ENCODE assay signal across 9 mouse cellular contexts in genomic region chr1:73826243-73826930, GRCm38 (mm10).
DNase-seq lines count a peak whose midpoint lies in the region; ATAC-seq and TF ChIP-seq lines count a peak whose summit lies in the region.
"Had no signal": no experiment of that assay in that cellular context is flagged by ENCODE, and none has a peak within 500 bp of the region (broad histone marks: within the 10 kb centered on the region; RNA-seq: fewer than 3 reads in every experiment).

No protein-coding gene starts in this region.

- no peak for TF ChIP-seq POLR2A in liver, adult 2 months (IDR thresholded peaks at IDR 0.05; ENCODE audit: extremely low read depth, insufficient read depth, low read length)

- peak overlapping the region; percentile 22; the same call in 1 of the 2 replicates for H3K4me3 ChIP-seq in heart, embryonic 13.5 days
- H3K4me3 ChIP-seq in kidney, postnatal 0 days (replicated peaks; ENCODE audit: low read depth, low read length): no peak overlapping the region
- H3K4me3 ChIP-seq in liver, adult 2 months (ENCODE audit: insufficient read depth, low read depth, low read length): no peak overlapping the region
- no peak overlapping the region for H3K4me3 ChIP-seq in neural tube, embryonic 13.5 days
- H3K4me3 ChIP-seq: liver, embryonic 15.5 days had no signal

- peak; percentile 29; the same call in 1 of the 2 replicates for ATAC-seq in heart, embryonic 13.5 days (ENCODE audit: extremely low read depth, insufficient number of reproducible peaks, low FRiP score, low TSS enrichment)
- peak; percentile 73; the same call in 1 of the 2 replicates for ATAC-seq in kidney, postnatal 0 days (replicated peaks; ENCODE audit: low FRiP score, low read depth)
- peak; percentile 67 for ATAC-seq in neural tube, embryonic 13.5 days (ENCODE audit: low read depth)

- peak overlapping the region; percentile 70 for H3K9ac ChIP-seq in heart, embryonic 13.5 days
- no peak overlapping the region for H3K9ac ChIP-seq in kidney, postnatal 0 days (ENCODE audit: low read depth, low read length)
- no peak overlapping the region for H3K9ac ChIP-seq in liver, adult 2 months (ENCODE audit: low read depth, low read length)
- H3K9ac ChIP-seq in neural tube, embryonic 13.5 days: 0 out of 2 replicates have a peak overlapping the region, but pooled peaks have one; percentile 51
- H3K9ac ChIP-seq: liver, embryonic 15.5 days had no signal

- peaks cover 14% of the 10 kb centered on the region; the same call in 1 of the 2 replicates for H3K4me1 ChIP-seq in heart, embryonic 13.5 days
- peaks cover 2% of the 10 kb centered on the region for H3K4me1 ChIP-seq in kidney, postnatal 0 days (replicated peaks; ENCODE audit: insufficient read depth, low read length)
- no peaks in the 10 kb centered on the region for H3K4me1 ChIP-seq in liver, adult 2 months (ENCODE audit: control insufficient read depth, insufficient read depth, low read length)
- peaks cover 24% of the 10 kb centered on the region for H3K4me1 ChIP-seq in neural tube, embryonic 13.5 days (replicated peaks)
- H3K4me1 ChIP-seq: liver, embryonic 15.5 days had no signal

- WGBS in heart, embryonic 13.5 days: 34% methylated on average over 15 of the region's 15 CpGs
- 43% methylated on average over 15 of the region's 15 CpGs for WGBS in kidney, postnatal 0 days
- WGBS in liver, adult 2 months: 39% methylated on average over 15 of the region's 15 CpGs
- WGBS in neural tube, embryonic 13.5 days: 40% methylated on average over 15 of the region's 15 CpGs

- H3K27me3 ChIP-seq in heart, embryonic 13.5 days (replicated peaks): no peaks in the 10 kb centered on the region; the same call in 1 of the 2 replicates
- H3K27me3 ChIP-seq in kidney, postnatal 0 days (ENCODE audit: insufficient read depth, low read length): no peaks in the 10 kb centered on the region
- no peaks in the 10 kb centered on the region for H3K27me3 ChIP-seq in liver, adult 2 months (ENCODE audit: control insufficient read depth, insufficient read depth, low read length)
- no peaks in the 10 kb centered on the region for H3K27me3 ChIP-seq in neural tube, embryonic 13.5 days
- H3K27me3 ChIP-seq: liver, embryonic 15.5 days had no signal

- DNase-seq in CD8-positive naive resting alpha-beta T cell, adult 2 months (ENCODE audit: low read depth in 2 of 2, low spot score in 2 of 2): peak; percentile 42 to 59
- DNase-seq in c-Kit-negative CD71-positive TER-119-positive erythroid progenitor cells, embryonic 14.5 days (ENCODE audit: low read depth, low spot score): peak; percentile 17
- DNase-seq in fibroblast of lung, adult 2 months (ENCODE audit: low read depth): peak; percentile 61
- peak; percentile 95 for DNase-seq in kidney, postnatal 0 days (ENCODE audit: low spot score)
- peak; percentile 30 for DNase-seq in liver, adult 2 months (ENCODE audit: extremely low read depth, low read depth, low spot score)
- DNase-seq in telencephalon, adult 2 months (ENCODE audit: low read depth, low spot score): peak; percentile 46

- H3K9me3 ChIP-seq in heart, embryonic 13.5 days: no peaks in the 10 kb centered on the region
- no peaks in the 10 kb centered on the region for H3K9me3 ChIP-seq in kidney, postnatal 0 days (replicated peaks; ENCODE audit: low read length)
- no peaks in the 10 kb centered on the region for H3K9me3 ChIP-seq in neural tube, embryonic 13.5 days
- H3K9me3 ChIP-seq: liver, embryonic 15.5 days had no signal

- peak overlapping the region; percentile 58 for H3K4me2 ChIP-seq in heart, embryonic 13.5 days
- no peak overlapping the region for H3K4me2 ChIP-seq in kidney, postnatal 0 days (ENCODE audit: low read length)
- 0 out of 2 replicates have a peak overlapping the region, but pooled peaks have one; percentile 25 for H3K4me2 ChIP-seq in neural tube, embryonic 13.5 days
- H3K4me2 ChIP-seq: liver, embryonic 15.5 days had no signal

- peak; percentile 99 for TF ChIP-seq CTCF in kidney, postnatal 0 days (IDR thresholded peaks at IDR 0.05; ENCODE audit: low read depth)
- peak; percentile 97 for TF ChIP-seq CTCF in liver, adult 2 months (IDR thresholded peaks at IDR 0.05; ENCODE audit: low read depth, low read length)

- no peak overlapping the region for H3K27ac ChIP-seq in heart, embryonic 13.5 days (replicated peaks)
- H3K27ac ChIP-seq in kidney, postnatal 0 days: no peak overlapping the region
- H3K27ac ChIP-seq in liver, adult 2 months (replicated peaks; ENCODE audit: insufficient read depth, low read depth, low read length): no peak overlapping the region
- peak overlapping the region; percentile 63; the same call in 1 of the 2 replicates for H3K27ac ChIP-seq in neural tube, embryonic 13.5 days (replicated peaks)
- H3K27ac ChIP-seq: liver, embryonic 15.5 days had no signal

- no peaks in the 10 kb centered on the region for H3K36me3 ChIP-seq in heart, embryonic 13.5 days
- H3K36me3 ChIP-seq in kidney, postnatal 0 days (ENCODE audit: insufficient read depth, low read length): no peaks in the 10 kb centered on the region
- H3K36me3 ChIP-seq in liver, adult 2 months (ENCODE audit: control insufficient read depth, insufficient read depth, low read length): no peaks in the 10 kb centered on the region
- H3K36me3 ChIP-seq in neural tube, embryonic 13.5 days: no peaks in the 10 kb centered on the region
- H3K36me3 ChIP-seq: liver, embryonic 15.5 days had no signal

- no peaks in the 10 kb centered on the region for H3K79me2 ChIP-seq in liver, adult 2 months (ENCODE audit: control insufficient read depth, insufficient read depth, low read length)

Comparison
In these comparisons a context has a peak if more than half of its experiments do, and no peak if none do; other contexts are left out.
1. DNase-seq: peak in every context shown above with its lines; median percentile 95 in kidney, postnatal 0 days; 61 in fibroblast of lung, adult 2 months; 50 in CD8-positive naive resting alpha-beta T cell, adult 2 months; 46 in telencephalon, adult 2 months; 30 in liver, adult 2 months; 17 in c-Kit-negative CD71-positive TER-119-positive erythroid progenitor cells, embryonic 14.5 days.
2. H3K9ac ChIP-seq: peak in heart, embryonic 13.5 days (single experiment) and neural tube, embryonic 13.5 days (single experiment); none in kidney, postnatal 0 days (single experiment) and liver, adult 2 months (single experiment).
3. Peak in every context shown above with its lines, with median percentiles within 50 percentile points of each other: ATAC-seq.